Mouse (Mus musculus) limb, embryonic 13.5 days (tissue): ENCODE results near the gene Pde1b. TPM values are rescaled to one million over a fixed set of nuclear protein-coding genes. Genes with fewer than 3 reads are reported as not detected.

ENCODE experiments used
- ATAC-seq: fragments of 200-750 bp; cut with Nextera tagmentation; 2 replicates; pipeline ENCODE4 v1.8.0; 2017; ENCODE audit warnings: low read depth, moderate number of reproducible peaks, moderate TSS enrichment; ENCODE audit not compliant: low FRiP score
- H3K27ac ChIP-seq: fragments of 300-500 bp; sonication (generic); 2 replicates; pipeline ENCODE4 v1.5.1; 2015; ENCODE audit warnings: inconsistent platforms, mild to moderate bottlenecking, moderate library complexity
- H3K27me3 ChIP-seq: fragments of 300-500 bp; sonication (generic); 2 replicates; pipeline ENCODE4 v1.6.1; 2015; ENCODE audit warnings: mild to moderate bottlenecking, inconsistent platforms
- H3K36me3 ChIP-seq: fragments of 300-500 bp; sonication (generic); 2 replicates; pipeline ENCODE4 v1.6.1; 2015; ENCODE audit warnings: inconsistent platforms, mild to moderate bottlenecking, moderate library complexity
- H3K4me1 ChIP-seq: fragments of 300-500 bp; sonication (generic); 2 replicates; pipeline ENCODE4 v1.6.1; 2015; ENCODE audit warnings: inconsistent platforms
- H3K4me2 ChIP-seq: fragments of 300-500 bp; sonication (generic); replicated peaks from 2 replicates; pipeline ENCODE4 v1.6.1; 2015; ENCODE audit warnings: inconsistent platforms, mild to moderate bottlenecking, moderate library complexity
- H3K4me3 ChIP-seq: fragments of 300-500 bp; sonication (generic); 2 replicates; pipeline ENCODE4 v1.5.1; 2015; ENCODE audit warnings: moderate library complexity, mild to moderate bottlenecking, inconsistent platforms
- H3K9ac ChIP-seq: fragments of 300-500 bp; sonication (generic); 2 replicates; pipeline ENCODE4 v1.6.1; 2015; ENCODE audit warnings: mild to moderate bottlenecking, inconsistent platforms
- H3K9me3 ChIP-seq: fragments of 300-500 bp; sonication (generic); 2 replicates; pipeline ENCODE4 v1.6.1; 2016; ENCODE audit warnings: inconsistent platforms
- WGBS: fragments of 180-500 bp; shearing (Covaris S2); methylation state at CpG from one replicate; pipeline ENCODE4 v1.1.7; 2015; 5-methylcytosine and 5-hydroxymethylcytosine counted together
- polyA plus RNA-seq: library from polyadenylated mRNA; unstranded; fragments of >200 nt; fragmentation: Nextera tagmentation; extraction: Ambion mirVana; gene quantifications from 2 replicates; pipeline ENCODE4 v1.2.1, GENCODE M21; 2015

Pde1b gene
- polyA plus RNA-seq, 1 experiment from 2014 or later: 4.8 TPM

DNA sequence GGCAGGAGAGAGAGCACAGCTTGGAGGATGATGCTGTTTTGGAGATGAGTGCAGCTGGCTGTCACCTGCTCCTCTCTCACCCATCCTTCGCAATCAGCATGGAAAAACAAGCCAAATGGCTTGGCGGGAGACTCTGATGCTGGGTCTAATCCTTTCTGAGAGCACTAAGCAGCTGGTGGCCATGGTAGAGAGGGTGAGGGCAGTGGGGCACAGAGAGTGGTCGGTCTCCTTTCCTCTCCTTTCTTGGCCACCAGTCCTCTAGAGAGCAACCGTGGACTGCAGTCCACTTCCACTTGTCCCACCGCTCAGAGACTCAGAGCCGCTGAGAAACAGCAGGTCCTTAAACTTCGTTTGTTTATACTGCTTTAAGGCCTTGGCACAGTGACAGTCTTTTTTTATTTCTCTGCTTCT is 10.8 kb downstream of the Pde1b start:
- H3K4me2 ChIP-seq: peak overlapping the region; percentile 63
- no peak overlapping the region; the same call in 1 of the 2 replicates for H3K27ac ChIP-seq
- no peaks in the 10 kb centered on the region for H3K9me3 ChIP-seq
- peak overlapping the region; percentile 46; the same call in 1 of the 2 replicates for H3K9ac ChIP-seq
- ATAC-seq: 0 out of 2 replicates have a peak, but pooled peaks have one; percentile 11
- peaks cover 22% of the 10 kb centered on the region; the same call in 1 of the 2 replicates for H3K27me3 ChIP-seq
- WGBS: 5% methylated on average over 7 of the region's 7 CpGs
- peaks cover 21% of the 10 kb centered on the region for H3K4me1 ChIP-seq
- peak overlapping the region; percentile 39 for H3K4me3 ChIP-seq
- no peaks in the 10 kb centered on the region for H3K36me3 ChIP-seq

DNA sequence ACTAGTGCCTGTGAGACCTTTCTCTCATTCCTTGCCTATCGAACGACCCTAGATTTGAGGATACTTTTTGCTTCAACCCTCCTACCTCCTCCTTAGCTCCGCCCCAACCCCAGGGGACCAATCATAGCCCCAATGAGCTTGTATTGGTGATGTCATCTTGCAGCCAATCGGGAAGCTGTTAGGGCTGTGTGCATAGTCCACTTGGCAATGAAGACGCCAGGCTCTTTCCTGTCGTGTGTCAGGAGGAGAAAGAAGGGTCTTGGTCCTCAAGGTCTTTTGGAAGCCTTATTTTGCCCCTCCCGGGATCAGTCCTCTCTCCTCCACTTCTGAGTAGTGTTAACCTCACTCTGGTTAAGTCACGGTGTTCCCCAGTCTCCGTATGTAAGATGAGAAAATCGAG is 11.3 kb downstream of the Pde1b start:
- H3K9ac ChIP-seq: peak overlapping the region; percentile 46; the same call in 1 of the 2 replicates
- no peaks in the 10 kb centered on the region for H3K36me3 ChIP-seq
- peak; percentile 87 for ATAC-seq
- 4% methylated on average over 10 of the region's 10 CpGs for WGBS
- no peak overlapping the region; the same call in 1 of the 2 replicates for H3K27ac ChIP-seq
- no peaks in the 10 kb centered on the region for H3K9me3 ChIP-seq
- peaks cover 18% of the 10 kb centered on the region; the same call in 1 of the 2 replicates for H3K27me3 ChIP-seq
- H3K4me2 ChIP-seq: peak overlapping the region; percentile 63
- H3K4me3 ChIP-seq: peak overlapping the region; percentile 39
- peaks cover 26% of the 10 kb centered on the region for H3K4me1 ChIP-seq

DNA sequence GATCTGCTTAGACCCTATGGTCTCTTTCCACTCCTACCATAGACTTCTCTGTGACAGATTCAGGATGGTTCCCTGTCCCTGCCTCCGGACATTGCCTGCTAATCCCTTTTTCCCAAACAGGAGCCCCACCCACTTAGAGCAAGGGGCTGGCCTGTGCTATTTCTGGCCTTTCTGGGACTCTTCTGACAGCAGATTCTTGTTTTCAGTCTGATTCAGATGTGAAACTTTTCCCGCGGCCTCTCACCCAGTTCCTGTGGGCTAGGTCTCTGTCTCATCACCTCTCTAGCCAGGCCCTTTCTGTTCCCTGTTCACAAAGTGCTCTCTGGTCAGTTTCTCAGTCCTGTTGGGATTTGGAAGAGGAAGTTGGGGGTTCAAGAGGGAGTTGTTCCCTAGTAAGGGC is 12.1 kb downstream of the Pde1b start:
- H3K36me3 ChIP-seq: no peaks in the 10 kb centered on the region
- H3K4me1 ChIP-seq: peaks cover 34% of the 10 kb centered on the region
- no peaks in the 10 kb centered on the region for H3K9me3 ChIP-seq
- peak overlapping the region; percentile 63 for H3K4me2 ChIP-seq
- H3K27ac ChIP-seq: no peak overlapping the region
- H3K9ac ChIP-seq: peak overlapping the region; percentile 14; the same call in 1 of the 2 replicates
- WGBS: 48% methylated on average over 3 of the region's 3 CpGs
- peak overlapping the region; percentile 16; the same call in 1 of the 2 replicates for H3K4me3 ChIP-seq
- ATAC-seq: no peak
- peaks cover 12% of the 10 kb centered on the region; the same call in 1 of the 2 replicates for H3K27me3 ChIP-seq

DNA sequence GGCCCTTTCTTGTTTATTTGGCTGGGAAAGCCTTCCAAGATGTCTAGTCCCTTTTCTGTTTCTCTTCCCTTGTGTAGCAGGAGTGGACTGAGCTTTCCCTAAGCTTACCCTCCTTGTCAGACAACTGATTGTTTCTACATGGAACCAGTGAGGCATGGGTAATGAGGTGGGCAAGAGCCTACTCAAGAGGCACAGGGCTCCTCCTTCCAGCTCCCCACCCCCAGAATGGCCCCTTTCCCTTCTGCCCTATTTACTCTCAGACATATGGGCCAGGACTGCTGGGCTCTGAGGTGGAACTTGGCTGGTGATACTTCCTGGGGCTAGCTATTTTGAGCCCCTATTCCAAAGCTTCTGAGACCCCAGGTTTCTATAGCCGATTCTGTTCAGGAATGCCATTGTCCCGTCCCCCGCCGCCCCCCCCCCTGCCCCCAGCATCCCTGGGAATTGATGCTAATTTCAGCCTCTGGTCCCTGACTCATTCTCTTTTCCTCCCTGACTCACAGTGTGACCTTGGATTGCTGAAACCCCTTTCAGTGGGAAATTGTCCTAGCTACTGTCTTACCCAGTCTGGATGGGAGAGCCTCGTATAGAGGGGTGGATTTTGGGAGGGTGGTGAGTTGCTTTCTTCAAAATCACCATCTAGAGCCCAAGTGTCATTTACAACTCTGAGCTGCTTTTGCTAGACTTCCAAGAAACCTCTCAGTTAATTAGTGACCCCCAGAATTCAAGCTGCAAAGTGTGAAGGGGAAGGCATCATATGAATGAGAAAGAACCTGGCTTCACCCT is 16.0 kb downstream of the Pde1b start:
- no peak for ATAC-seq
- Histone ChIP-seq H3K27me3 (no peaks in the 10 kb centered on the region), H3K4me2 (no peak overlapping the region), H3K9ac (no peak overlapping the region), H3K4me1 (peaks cover 28% of the 10 kb centered on the region), H3K9me3 (no peaks in the 10 kb centered on the region), H3K36me3 (no peaks in the 10 kb centered on the region), H3K4me3 (no peak overlapping the region), H3K27ac (no peak overlapping the region; the same call in 1 of the 2 replicates)
- WGBS: 21% methylated on average over 5 of the region's 5 CpGs

DNA sequence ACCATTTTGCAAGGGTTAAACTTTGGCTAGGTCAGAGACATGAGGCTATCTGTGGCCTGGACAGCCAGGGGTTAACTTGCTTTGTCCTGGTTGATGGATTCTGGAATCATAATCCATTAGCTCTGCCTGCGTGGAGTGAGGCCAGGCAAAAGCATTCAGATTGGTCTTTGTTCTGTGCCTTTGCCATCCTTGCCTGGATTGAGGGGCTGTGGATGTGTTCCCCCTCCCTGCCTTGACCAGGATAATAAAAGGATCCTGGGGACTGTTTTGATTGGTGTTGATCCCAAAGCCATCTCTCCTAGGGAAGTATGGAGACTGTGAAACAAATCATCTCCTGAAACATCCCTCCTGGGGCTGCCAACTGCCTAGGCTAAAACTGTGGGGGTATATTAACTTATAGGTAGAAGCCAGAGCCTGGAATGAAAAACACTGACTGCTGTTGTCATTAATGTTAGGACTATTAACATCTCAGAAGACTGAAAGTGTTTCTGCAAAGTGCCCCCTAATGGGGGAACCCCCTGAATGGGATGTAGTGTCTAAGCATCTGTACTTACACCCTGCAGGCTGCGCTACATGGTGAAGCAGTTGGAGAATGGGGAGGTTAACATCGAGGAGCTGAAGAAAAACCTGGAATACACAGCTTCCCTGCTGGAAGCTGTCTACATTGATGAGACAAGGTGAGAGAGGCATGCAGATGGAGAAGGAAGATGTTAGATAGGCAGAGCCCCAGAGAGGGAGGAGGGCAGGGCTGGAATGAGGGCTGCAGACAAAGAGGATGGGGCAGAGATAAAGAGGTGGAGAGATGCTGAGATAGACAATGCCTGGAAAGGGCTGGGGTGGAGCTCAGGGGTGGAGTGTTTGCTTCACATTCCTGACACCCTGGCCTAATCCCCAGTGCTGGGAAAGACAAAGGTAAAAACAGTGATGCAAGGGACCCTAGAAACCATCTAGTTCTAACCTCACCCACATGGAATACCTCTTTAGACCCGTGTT is 16.8 kb downstream of the Pde1b start:
- Histone ChIP-seq H3K4me2 (no peak overlapping the region), H3K27me3 (no peaks in the 10 kb centered on the region), H3K4me3 (no peak overlapping the region), H3K27ac (no peak overlapping the region), H3K9me3 (no peaks in the 10 kb centered on the region), H3K36me3 (no peaks in the 10 kb centered on the region), H3K9ac (no peak overlapping the region), H3K4me1 (peaks cover 21% of the 10 kb centered on the region)
- ATAC-seq: 0 out of 2 replicates have a peak, but pooled peaks have one; percentile 42
- WGBS: 36% methylated on average over 4 of the region's 4 CpGs

DNA sequence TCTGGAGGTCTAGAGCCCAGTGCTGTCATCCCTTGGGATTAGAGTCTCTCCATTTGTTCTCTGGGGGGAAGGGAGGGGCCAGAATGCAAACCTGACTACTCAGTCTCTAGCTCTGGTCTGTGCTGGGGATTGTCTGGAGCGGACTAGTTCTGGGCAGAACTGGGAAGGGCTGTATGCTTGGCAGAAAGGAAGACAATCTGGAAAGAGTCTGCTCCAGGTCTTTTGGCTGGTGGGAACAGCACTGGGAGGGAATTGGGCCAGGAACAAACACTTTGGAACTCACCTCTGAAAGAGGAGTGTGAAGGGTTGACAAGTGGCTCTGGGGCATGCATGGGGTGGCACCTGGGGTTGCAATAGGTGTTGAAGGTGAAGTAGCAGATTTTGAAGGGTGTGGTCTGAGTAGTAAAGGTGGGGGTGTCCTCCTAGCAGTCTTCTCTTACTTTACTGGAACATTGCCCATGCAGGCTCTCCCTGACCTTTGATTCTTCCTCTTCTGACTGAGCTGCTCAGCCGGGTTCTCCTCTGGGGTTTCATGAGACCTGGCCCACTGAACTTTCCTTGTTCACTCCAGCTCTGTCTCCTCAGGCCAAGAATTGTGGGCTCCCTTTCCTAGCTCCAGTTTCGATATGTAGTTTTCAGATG is 19.7 kb downstream of the Pde1b start:
- Histone ChIP-seq H3K36me3 (no peaks in the 10 kb centered on the region), H3K4me1 (peaks cover 18% of the 10 kb centered on the region), H3K4me3 (no peak overlapping the region), H3K27ac (no peak overlapping the region), H3K9ac (no peak overlapping the region), H3K27me3 (no peaks in the 10 kb centered on the region), H3K4me2 (no peak overlapping the region), H3K9me3 (no peaks in the 10 kb centered on the region)
- 67% methylated on average over 3 of the region's 3 CpGs for WGBS
- no peak for ATAC-seq

DNA sequence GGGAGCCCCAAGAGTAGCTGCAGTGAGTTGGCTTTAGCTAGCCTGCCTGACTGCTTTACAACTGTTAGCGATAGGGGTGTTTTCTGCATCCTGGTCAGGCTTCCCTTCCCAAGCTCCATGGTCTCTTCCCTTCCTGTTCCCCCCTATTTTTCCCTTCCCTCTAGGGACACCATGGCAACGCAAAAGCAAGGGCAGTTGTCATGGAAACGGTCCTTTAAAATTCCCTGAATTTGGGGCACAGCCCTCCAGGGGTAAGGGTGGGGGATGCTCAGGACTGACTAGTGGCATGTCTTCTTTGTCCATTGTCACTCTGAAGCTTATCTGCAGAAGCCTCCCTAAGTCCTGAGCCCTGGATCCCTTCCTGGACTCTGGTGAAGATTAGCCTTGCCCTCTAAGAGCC is 20.3 kb downstream of the Pde1b start:
- no peaks in the 10 kb centered on the region for H3K9me3 ChIP-seq
- H3K36me3 ChIP-seq: no peaks in the 10 kb centered on the region
- H3K27ac ChIP-seq: no peak overlapping the region
- H3K27me3 ChIP-seq: no peaks in the 10 kb centered on the region
- H3K9ac ChIP-seq: no peak overlapping the region
- no peak overlapping the region for H3K4me3 ChIP-seq
- ATAC-seq: no peak
- H3K4me2 ChIP-seq: no peak overlapping the region
- peaks cover 18% of the 10 kb centered on the region for H3K4me1 ChIP-seq
- WGBS: 59% methylated on average over 3 of the region's 3 CpGs

DNA sequence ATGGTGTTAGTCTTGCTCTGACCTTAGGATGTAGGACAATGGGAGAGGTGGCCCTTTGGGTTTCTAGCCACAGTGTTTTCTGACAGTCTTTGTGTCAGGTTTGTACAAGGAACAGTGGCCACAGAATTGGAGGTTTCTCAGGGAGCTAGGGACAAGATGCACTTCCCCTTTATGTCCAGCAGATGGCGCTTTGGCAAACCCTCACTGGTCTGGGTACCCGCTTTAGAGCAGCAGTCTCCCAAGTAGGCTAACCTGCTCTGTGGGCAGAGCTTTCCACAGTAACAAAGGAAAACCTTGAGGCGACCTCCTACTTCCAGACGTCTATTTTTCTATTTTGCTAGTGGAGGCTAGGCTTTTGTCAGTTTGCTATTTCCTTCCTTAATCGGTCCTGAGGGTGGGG is 27.5 kb downstream of the Pde1b start:
- peak; percentile 39; the same call in 1 of the 2 replicates for ATAC-seq
- no peak overlapping the region for H3K4me2 ChIP-seq
- H3K4me3 ChIP-seq: no peak overlapping the region
- no peaks in the 10 kb centered on the region for H3K4me1 ChIP-seq
- H3K9me3 ChIP-seq: no peaks in the 10 kb centered on the region
- 9% methylated on average over 5 of the region's 5 CpGs for WGBS
- H3K27me3 ChIP-seq: peaks cover 13% of the 10 kb centered on the region
- no peak overlapping the region for H3K27ac ChIP-seq
- H3K36me3 ChIP-seq: no peaks in the 10 kb centered on the region
- H3K9ac ChIP-seq: no peak overlapping the region

DNA sequence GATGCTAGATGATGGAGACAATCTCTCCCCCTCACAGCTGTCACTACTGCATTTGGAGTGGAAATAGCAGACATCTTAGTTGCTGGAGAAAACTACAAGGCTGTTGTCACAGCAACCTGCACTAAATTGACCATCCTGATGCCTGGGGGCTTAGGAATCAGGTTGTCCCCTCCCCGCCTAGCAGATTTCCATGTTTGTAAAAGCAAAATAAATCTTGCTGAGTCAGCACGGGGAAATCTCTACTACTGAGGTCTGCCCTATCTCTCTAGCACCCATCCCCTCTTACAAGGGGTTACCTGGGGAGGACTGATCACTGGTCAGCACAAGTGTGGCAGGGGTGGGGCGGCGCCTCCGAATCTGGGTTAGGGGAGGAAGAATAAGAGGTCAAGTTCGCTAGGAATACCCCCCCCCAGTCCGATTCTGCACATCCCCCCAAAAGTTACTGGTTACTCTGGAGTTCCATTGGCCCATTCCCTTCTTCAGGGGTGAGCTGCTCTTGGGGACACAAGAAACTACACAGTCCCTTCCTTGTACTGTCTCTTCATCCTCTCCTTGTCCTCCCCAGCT is 31.3 kb downstream of the Pde1b start:
- H3K9me3 ChIP-seq: no peaks in the 10 kb centered on the region
- no peak for ATAC-seq
- H3K36me3 ChIP-seq: no peaks in the 10 kb centered on the region
- H3K4me1 ChIP-seq: peaks cover 23% of the 10 kb centered on the region
- 77% methylated on average over 7 of the region's 7 CpGs for WGBS
- H3K4me3 ChIP-seq: no peak overlapping the region
- H3K4me2 ChIP-seq: no peak overlapping the region
- peaks cover 44% of the 10 kb centered on the region for H3K27me3 ChIP-seq
- no peak overlapping the region for H3K27ac ChIP-seq
- no peak overlapping the region for H3K9ac ChIP-seq

DNA sequence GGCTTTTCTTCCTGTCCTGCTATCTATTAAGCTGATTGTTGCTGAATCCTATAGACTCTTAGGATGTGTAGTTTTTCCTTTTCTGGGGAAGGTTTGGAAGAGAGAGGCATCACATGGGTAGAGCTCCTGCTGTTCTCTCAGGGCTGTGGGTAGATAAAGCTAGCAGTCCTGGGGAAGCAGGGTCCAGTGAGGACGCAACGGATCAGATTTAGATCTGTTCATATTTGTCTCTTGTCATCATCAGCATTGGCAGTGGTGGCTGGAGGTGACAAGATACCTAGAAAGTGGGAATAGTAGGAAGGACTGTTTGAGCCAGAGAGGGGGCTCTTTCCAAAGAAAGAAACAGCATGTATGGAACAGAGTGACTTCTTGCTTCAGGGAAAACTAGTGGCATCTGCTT is 32.2 kb downstream of the Pde1b start:
- peaks cover 23% of the 10 kb centered on the region for H3K4me1 ChIP-seq
- no peak overlapping the region for H3K9ac ChIP-seq
- no peak overlapping the region for H3K27ac ChIP-seq
- H3K36me3 ChIP-seq: no peaks in the 10 kb centered on the region
- no peak overlapping the region for H3K4me3 ChIP-seq
- 94% methylated on average over 2 of the region's 2 CpGs for WGBS
- H3K9me3 ChIP-seq: no peaks in the 10 kb centered on the region
- peaks cover 49% of the 10 kb centered on the region for H3K27me3 ChIP-seq
- no peak for ATAC-seq
- H3K4me2 ChIP-seq: no peak overlapping the region

DNA sequence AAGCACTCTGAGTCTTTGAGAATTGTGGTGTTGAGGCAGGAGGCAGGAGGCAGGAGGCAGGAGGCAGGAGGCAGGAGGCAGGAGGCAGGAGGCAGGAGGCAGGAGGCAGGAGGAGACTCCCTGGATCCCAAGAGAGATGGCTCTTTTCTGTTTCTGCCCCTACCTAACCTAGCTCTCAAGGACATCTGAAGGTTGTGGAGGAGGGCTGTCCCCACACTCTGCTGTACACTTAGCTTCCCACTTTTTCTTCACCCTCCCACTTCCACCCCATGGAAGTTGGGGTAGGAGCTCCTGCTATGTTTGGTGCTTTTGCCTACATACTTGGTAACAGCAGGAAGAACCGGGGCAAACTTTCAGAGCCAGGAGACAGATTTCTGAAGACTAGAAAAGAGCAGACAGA is 33.0 kb downstream of the Pde1b start:
- Histone ChIP-seq H3K9ac (no peak overlapping the region), H3K4me3 (no peak overlapping the region), H3K9me3 (no peaks in the 10 kb centered on the region), H3K27me3 (peaks cover 56% of the 10 kb centered on the region), H3K27ac (no peak overlapping the region), H3K36me3 (no peaks in the 10 kb centered on the region), H3K4me2 (no peak overlapping the region), H3K4me1 (peaks cover 23% of the 10 kb centered on the region)
- WGBS: 74% methylated on average over 1 of the region's 1 CpGs
- no peak for ATAC-seq
